In the genomic region with DNA sequence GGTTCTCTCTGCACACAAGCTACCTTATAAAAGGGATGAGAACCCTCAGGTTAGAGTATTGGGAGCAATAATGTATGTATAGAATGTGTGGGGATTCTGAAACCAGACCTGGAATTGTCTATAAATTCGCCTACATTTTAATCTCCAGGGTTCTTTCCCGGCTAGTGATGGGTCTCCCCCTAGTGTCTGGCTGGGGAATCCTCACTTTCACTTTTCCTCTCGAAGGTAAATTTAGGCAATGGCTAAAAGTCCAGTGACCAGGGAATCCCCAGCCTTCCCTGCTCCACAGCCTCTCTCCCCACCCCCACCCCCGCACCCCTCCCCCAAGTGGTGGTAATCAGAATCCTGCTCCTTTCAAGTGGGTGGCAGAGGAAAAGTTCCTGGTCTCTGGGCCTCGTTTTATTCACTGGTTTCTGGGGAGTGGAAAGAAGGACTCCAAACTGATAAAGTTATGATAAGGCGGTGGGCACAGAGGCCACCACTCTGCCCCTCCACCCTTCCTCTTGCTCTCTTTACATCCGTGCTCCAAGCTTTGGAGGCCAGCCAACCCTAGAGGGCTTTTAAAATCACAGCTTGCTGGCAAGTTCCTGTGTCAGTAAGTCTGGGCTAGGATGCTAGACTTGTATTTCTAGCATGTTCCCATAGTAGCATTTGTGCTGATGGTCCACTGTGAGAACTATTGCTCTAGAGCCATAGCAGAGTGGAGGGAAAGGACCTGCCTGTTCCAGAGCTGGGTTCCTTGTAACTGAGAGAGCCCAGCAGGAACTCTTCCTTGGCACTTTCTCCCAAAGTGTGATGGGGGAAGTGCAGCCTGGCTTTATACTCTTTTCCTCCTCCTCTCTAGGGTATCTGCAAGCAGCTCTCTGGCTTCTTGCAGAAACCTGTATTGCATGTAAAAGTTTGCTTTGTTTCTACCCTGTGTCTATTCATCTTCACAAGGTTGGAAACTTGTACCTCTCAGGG, we compare ENCODE assay signal across 8 mouse cellular contexts. TPM values are rescaled to one million over a fixed set of nuclear protein-coding genes. Genes with fewer than 3 reads are reported as not detected.
A peak's percentile ranks its signal among the peaks of the same experiment; 100 is the strongest.
DNase-seq lines count a peak whose midpoint lies in the region; ATAC-seq lines count a peak whose summit lies in the region.

No protein-coding gene starts in this region.

- H3K4me1 ChIP-seq in embryonic facial prominence, embryonic 10.5 days: peaks cover 24% of the 10 kb centered on the region
- peaks cover 13% of the 10 kb centered on the region for H3K4me1 ChIP-seq in hindbrain, embryonic 12.5 days

- H3K27me3 ChIP-seq in embryonic facial prominence, embryonic 10.5 days (replicated peaks; ENCODE audit: low read depth, poor library complexity, severe bottlenecking): peaks cover 81% of the 10 kb centered on the region
- peaks cover 43% of the 10 kb centered on the region for H3K27me3 ChIP-seq in hindbrain, embryonic 12.5 days

- H3K36me3 ChIP-seq in embryonic facial prominence, embryonic 10.5 days (replicated peaks): no peaks in the 10 kb centered on the region
- H3K36me3 ChIP-seq in hindbrain, embryonic 12.5 days: no peaks in the 10 kb centered on the region

- H3K27ac ChIP-seq in embryonic facial prominence, embryonic 10.5 days (replicated peaks): no peak overlapping the region
- no peak overlapping the region for H3K27ac ChIP-seq in hindbrain, embryonic 12.5 days

- no peak overlapping the region for H3K4me3 ChIP-seq in embryonic facial prominence, embryonic 10.5 days
- no peak overlapping the region for H3K4me3 ChIP-seq in hindbrain, embryonic 12.5 days

- ATAC-seq in hindbrain, embryonic 12.5 days (ENCODE audit: low FRiP score): 0 out of 2 replicates have a peak, but pooled peaks have one; percentile 12

- H3K4me2 ChIP-seq in hindbrain, embryonic 12.5 days (replicated peaks): no peak overlapping the region; the same call in 1 of the 2 replicates

- peak; percentile 74 for DNase-seq in adrenal gland, adult 2 months
- no peak for DNase-seq in adrenal gland, adult 8-10 months
- peak; percentile 43 for DNase-seq in MEL-GATA-1-ER (ENCODE audit: extremely low read depth, low read depth)
- DNase-seq in embryonic facial prominence, embryonic 10.5 days (ENCODE audit: low spot score): peak; percentile 38
- DNase-seq in left cerebral cortex, postnatal 14 days (ENCODE audit: low spot score in 2 of 2): peak; percentile 66 to 67
- DNase-seq in mesoderm, embryonic 11.5 days (ENCODE audit: low read depth, low spot score): peak; percentile 53
- DNase-seq in testis, postnatal 14 days (ENCODE audit: low spot score): no peak

- no peaks in the 10 kb centered on the region for H3K9me3 ChIP-seq in embryonic facial prominence, embryonic 10.5 days
- no peaks in the 10 kb centered on the region for H3K9me3 ChIP-seq in hindbrain, embryonic 12.5 days (replicated peaks)

- intact Hi-C loops in left cerebral cortex, postnatal 14 days (cut with DNase I): loop anchor here (2.0 to 5.0 kb wide), 3 partner anchors 39 to 129 kb away; no protein-coding TSS in a partner anchor

- H3K9ac ChIP-seq in hindbrain, embryonic 12.5 days: no peak overlapping the region

- WGBS in embryonic facial prominence, embryonic 10.5 days: 21% methylated on average over 7 of the region's 7 CpGs
- WGBS in hindbrain, embryonic 12.5 days: 19% methylated on average over 7 of the region's 7 CpGs

RNA-seq across cellular contexts. Expression of gene Rassf5, which starts 1.7 kb away (rescaled TPM):
- total RNA-seq in adrenal gland, adult 2 months (2021): 10 to 100 TPM in 1 of 2 experiments, 1 to 10 TPM in 1; 8.6 to 13.0 TPM
- 25.7 and 39.3 TPM in 2 replicates for polyA plus RNA-seq in adrenal gland, adult 2 months (2012; rRNA removed)
- 10 to 100 TPM; 13.1 to 23.8 (median 20.7) TPM for total RNA-seq in adrenal gland, adult 8-10 months (2022)
- 1.2 and 1.3 TPM in 2 replicates for polyA plus RNA-seq in embryonic facial prominence, embryonic 10.5 days (2016; fragmentation: Nextera tagmentation; extraction: Ambion mirVana)
- polyA plus RNA-seq in hindbrain, embryonic 12.5 days (2016; fragmentation: Nextera tagmentation; extraction: Ambion mirVana): 1.8 and 2.4 TPM in 2 replicates
- total RNA-seq in left cerebral cortex, postnatal 14 days (2021): 10 to 100 TPM; 25.1 to 25.8 TPM

RNA-seq across cellular contexts. Expression of gene Ikbke, which starts 32.7 kb away (rescaled TPM):
- 10 to 100 TPM; 10.7 to 14.1 TPM for total RNA-seq in adrenal gland, adult 2 months (2021)
- 11.1 and 15.2 TPM in 2 replicates for polyA plus RNA-seq in adrenal gland, adult 2 months (2012; rRNA removed)
- total RNA-seq in adrenal gland, adult 8-10 months (2022): 10 to 100 TPM; 14.1 to 64.0 (median 26.2) TPM
- polyA plus RNA-seq in embryonic facial prominence, embryonic 10.5 days (2016; fragmentation: Nextera tagmentation; extraction: Ambion mirVana): 0.94 and 1.6 TPM in 2 replicates
- polyA plus RNA-seq in hindbrain, embryonic 12.5 days (2016; fragmentation: Nextera tagmentation; extraction: Ambion mirVana): 1.8 and 2.6 TPM in 2 replicates
- total RNA-seq in left cerebral cortex, postnatal 14 days (2021): 1 to 10 TPM; 1.5 TPM

Comparison
In these comparisons a context has a peak if more than half of its experiments do, and no peak if none do; other contexts are left out.
1. DNase-seq: peak in adrenal gland, adult 2 months (single experiment), MEL-GATA-1-ER (single experiment), embryonic facial prominence, embryonic 10.5 days (single experiment), left cerebral cortex, postnatal 14 days (2 of 2) and mesoderm, embryonic 11.5 days (single experiment); none in adrenal gland, adult 8-10 months (single experiment) and testis, postnatal 14 days (single experiment).
2. RNA of gene Ikbke, which starts 32.7 kb away (total RNA-seq): 14.1 to 64.0 TPM in adrenal gland, adult 8-10 months and 10.7 to 14.1 TPM in adrenal gland, adult 2 months; 1.5 TPM in left cerebral cortex, postnatal 14 days; every median in the first group is over 4 times any median in the second.